Mouse (Mus musculus): ENCODE measurements around the gene Dhrs11. TPM values are rescaled to one million over a fixed set of nuclear protein-coding genes. Genes with fewer than 3 reads are reported as not detected.

The Dhrs11 gene
- polyA plus RNA-seq, 1 experiment = 26.4 TPM

GRCm38 (mm10) chr11:84793545-84793944 lies 35.2 kb downstream of the Dhrs11 start:
- Histone ChIP-seq H3K4me3 (ENCODE audit: control insufficient read depth, insufficient read depth, low read length) (no peak overlapping the region), H3K4me1 (replicated peaks; ENCODE audit: control insufficient read depth, insufficient read depth, low read length) (no peaks in the 10 kb centered on the region), H3K36me3 (ENCODE audit: control insufficient read depth, insufficient read depth, low read length) (no peaks in the 10 kb centered on the region), H3K27me3 (ENCODE audit: control insufficient read depth, insufficient read depth, low read length) (no peaks in the 10 kb centered on the region), H3K27ac (ENCODE audit: control insufficient read depth, insufficient read depth, low read length) (no peak overlapping the region)
- TF ChIP-seq POLR2A (IDR thresholded peaks at IDR 0.05; ENCODE audit: control insufficient read depth, extremely low read depth, insufficient read depth, low read length, poor library complexity) = no peak
- TF ChIP-seq CTCF (IDR thresholded peaks at IDR 0.05; ENCODE audit: borderline replicate concordance, control insufficient read depth, extremely low read depth, insufficient read depth, low read length, poor library complexity) = no peak
- no peak for DNase-seq

- DNase-seq = no peak
- Histone ChIP-seq H3K27me3 (ENCODE audit: control insufficient read depth, insufficient read depth, low read length) (no peaks in the 10 kb centered on the region), H3K27ac (ENCODE audit: control insufficient read depth, insufficient read depth, low read length) (no peak overlapping the region), H3K4me3 (ENCODE audit: control insufficient read depth, insufficient read depth, low read length) (no peak overlapping the region), H3K36me3 (ENCODE audit: control insufficient read depth, insufficient read depth, low read length) (no peaks in the 10 kb centered on the region), H3K4me1 (replicated peaks; ENCODE audit: control insufficient read depth, insufficient read depth, low read length) (no peaks in the 10 kb centered on the region)
- no peak for TF ChIP-seq POLR2A (IDR thresholded peaks at IDR 0.05; ENCODE audit: control insufficient read depth, extremely low read depth, insufficient read depth, low read length, poor library complexity)
- no peak for TF ChIP-seq CTCF (IDR thresholded peaks at IDR 0.05; ENCODE audit: borderline replicate concordance, control insufficient read depth, extremely low read depth, insufficient read depth, low read length, poor library complexity)
- WGBS = 65% methylated on average over 6 of the region's 6 CpGs
Measured at GRCm38 (mm10) chr11:84790383-84790782, 38.4 kb downstream of the Dhrs11 start.

- 6% methylated on average over 19 of the region's 19 CpGs for WGBS
- H3K4me1 ChIP-seq (replicated peaks; ENCODE audit: control insufficient read depth, insufficient read depth, low read length) = no peaks in the 10 kb centered on the region
- TF ChIP-seq POLR2A (IDR thresholded peaks at IDR 0.05; ENCODE audit: control insufficient read depth, extremely low read depth, insufficient read depth, low read length, poor library complexity) (no peak), CTCF (IDR thresholded peaks at IDR 0.05; ENCODE audit: borderline replicate concordance, control insufficient read depth, extremely low read depth, insufficient read depth, low read length, poor library complexity) (no peak)
- H3K36me3 ChIP-seq (ENCODE audit: control insufficient read depth, insufficient read depth, low read length) = no peaks in the 10 kb centered on the region
- no peak overlapping the region for H3K4me3 ChIP-seq (ENCODE audit: control insufficient read depth, insufficient read depth, low read length)
- H3K27ac ChIP-seq (ENCODE audit: control insufficient read depth, insufficient read depth, low read length) = no peak overlapping the region
- peaks cover 2% of the 10 kb centered on the region; the same call in 1 of the 2 replicates for H3K27me3 ChIP-seq (ENCODE audit: control insufficient read depth, insufficient read depth, low read length)
- no peak for DNase-seq
Measured at GRCm38 (mm10) chr11:84780143-84780870, 48.5 kb downstream of the Dhrs11 start.

- H3K36me3 ChIP-seq (ENCODE audit: control insufficient read depth, insufficient read depth, low read length) = no peaks in the 10 kb centered on the region
- H3K27ac ChIP-seq (ENCODE audit: control insufficient read depth, insufficient read depth, low read length) = no peak overlapping the region
- 22% methylated on average over 4 of the region's 4 CpGs for WGBS
- H3K4me1 ChIP-seq (replicated peaks; ENCODE audit: control insufficient read depth, insufficient read depth, low read length) = no peaks in the 10 kb centered on the region
- H3K27me3 ChIP-seq (ENCODE audit: control insufficient read depth, insufficient read depth, low read length) = peaks cover 2% of the 10 kb centered on the region; the same call in 1 of the 2 replicates
- no peak overlapping the region for H3K4me3 ChIP-seq (ENCODE audit: control insufficient read depth, insufficient read depth, low read length)
- TF ChIP-seq POLR2A (IDR thresholded peaks at IDR 0.05; ENCODE audit: control insufficient read depth, extremely low read depth, insufficient read depth, low read length, poor library complexity) = no peak
- TF ChIP-seq CTCF (IDR thresholded peaks at IDR 0.05; ENCODE audit: borderline replicate concordance, control insufficient read depth, extremely low read depth, insufficient read depth, low read length, poor library complexity) = no peak
- no peak for DNase-seq
Measured at GRCm38 (mm10) chr11:84775560-84775959, 53.2 kb downstream of the Dhrs11 start.

GRCm38 (mm10) chr11:84774870-84775514 lies 53.8 kb downstream of the Dhrs11 start:
- Histone ChIP-seq H3K27ac (ENCODE audit: control insufficient read depth, insufficient read depth, low read length) (no peak overlapping the region), H3K4me1 (replicated peaks; ENCODE audit: control insufficient read depth, insufficient read depth, low read length) (no peaks in the 10 kb centered on the region), H3K36me3 (ENCODE audit: control insufficient read depth, insufficient read depth, low read length) (no peaks in the 10 kb centered on the region), H3K27me3 (ENCODE audit: control insufficient read depth, insufficient read depth, low read length) (peaks cover 2% of the 10 kb centered on the region; the same call in 1 of the 2 replicates), H3K4me3 (ENCODE audit: control insufficient read depth, insufficient read depth, low read length) (no peak overlapping the region)
- WGBS = 75% methylated on average over 13 of the region's 13 CpGs
- TF ChIP-seq POLR2A (IDR thresholded peaks at IDR 0.05; ENCODE audit: control insufficient read depth, extremely low read depth, insufficient read depth, low read length, poor library complexity) (no peak), CTCF (IDR thresholded peaks at IDR 0.05; ENCODE audit: borderline replicate concordance, control insufficient read depth, extremely low read depth, insufficient read depth, low read length, poor library complexity) (no peak)
- DNase-seq = no peak

Other genes with a start within 250 kb of the Dhrs11 start
- gene Mrm1, start 9.5 kb downstream of the Dhrs11 start, polyA plus RNA-seq (2012; rRNA removed) = 13.5 and 15.1 TPM in 2 replicates
- 44.6 and 48.6 TPM in 2 replicates for gene Ggnbp2, start 41.8 kb upstream of the Dhrs11 start, polyA plus RNA-seq (2012; rRNA removed)
- gene Myo19, start 51.2 kb upstream of the Dhrs11 start, polyA plus RNA-seq (2012; rRNA removed) = 14.0 and 14.5 TPM in 2 replicates
- 2.5 and 3.7 TPM in 2 replicates for gene Pigw, start 51.3 kb upstream of the Dhrs11 start, polyA plus RNA-seq (2012; rRNA removed)
- 15.4 and 17.4 TPM in 2 replicates for gene Znhit3, start 87.4 kb upstream of the Dhrs11 start, polyA plus RNA-seq (2012; rRNA removed)
- gene Car4, start 128.8 kb upstream of the Dhrs11 start, polyA plus RNA-seq (2012; rRNA removed) = 3.3 and 3.7 TPM in 2 replicates